Mouse (Mus musculus): ENCODE measurements around the gene Gm3045. TPM values are rescaled to one million over a fixed set of nuclear protein-coding genes. Genes with fewer than 3 reads are reported as not detected.

Gm3045 gene
- polyA plus RNA-seq, 1 experiment from 2014 or later, result not detected

DNA sequence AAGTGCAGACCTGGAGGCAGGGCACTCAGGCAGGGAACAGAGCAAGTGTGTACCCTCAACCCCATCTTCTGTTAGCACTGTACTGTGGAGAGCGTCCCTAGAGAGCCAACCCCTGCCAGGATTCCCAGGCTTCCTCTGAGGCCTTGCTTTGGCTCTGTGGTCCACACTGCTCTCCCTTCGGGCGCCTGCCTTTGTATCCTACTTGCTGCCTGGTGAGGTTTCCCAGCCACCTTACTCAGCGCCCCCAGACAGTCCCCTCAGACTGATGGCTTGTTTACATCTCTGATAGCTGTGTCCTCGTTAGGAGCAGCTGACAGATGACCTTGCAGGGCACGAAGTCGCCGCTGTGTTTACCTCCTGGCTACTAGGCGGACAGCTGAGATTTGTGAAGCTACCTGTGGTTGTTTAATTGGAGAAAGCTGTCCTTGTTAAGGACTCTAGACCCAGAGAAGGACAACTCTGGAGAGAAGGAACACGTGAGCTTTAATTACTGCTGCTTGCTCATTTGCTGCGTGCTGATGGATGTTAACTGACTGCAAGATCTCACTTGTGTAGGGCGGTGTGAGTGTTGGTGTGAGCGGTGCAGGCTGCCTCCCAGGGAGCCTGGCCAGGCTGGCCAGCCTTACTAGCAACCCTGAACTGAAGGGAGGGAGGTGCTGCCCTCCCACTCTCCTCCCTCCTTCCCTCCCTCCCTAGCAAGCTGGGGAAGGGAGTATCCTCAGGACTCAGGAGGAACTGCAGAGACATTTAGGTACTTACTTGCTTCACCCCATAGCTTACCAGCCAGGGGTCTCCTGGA lies 7.5 kb upstream of the Gm3045 start:
- Histone ChIP-seq H3K4me2 (replicated peaks) (no peak overlapping the region), H3K9ac (no peak overlapping the region; the same call in 1 of the 2 replicates), H3K9me3 (no peaks in the 10 kb centered on the region), H3K4me1 (replicated peaks) (peaks cover 7% of the 10 kb centered on the region; the same call in 1 of the 2 replicates), H3K27me3 (replicated peaks) (0 out of 2 replicates have a peak, but pooled peaks cover 4% of the 10 kb centered on the region), H3K27ac (no peak overlapping the region), H3K36me3 (no peaks in the 10 kb centered on the region), H3K4me3 (replicated peaks) (no peak overlapping the region)
- ATAC-seq, result no peak
- WGBS, result 21% methylated on average over 13 of the region's 13 CpGs

GRCm38 (mm10) chr13:56419538-56419937 lies 6.9 kb upstream of the Gm3045 start:
- peaks cover 7% of the 10 kb centered on the region; the same call in 1 of the 2 replicates for H3K4me1 ChIP-seq (replicated peaks)
- no peak overlapping the region for H3K4me2 ChIP-seq (replicated peaks)
- no peaks in the 10 kb centered on the region for H3K9me3 ChIP-seq
- no peak overlapping the region for H3K9ac ChIP-seq
- 54% methylated on average over 6 of the region's 6 CpGs for WGBS
- 0 out of 2 replicates have a peak, but pooled peaks cover 4% of the 10 kb centered on the region for H3K27me3 ChIP-seq (replicated peaks)
- no peak overlapping the region for H3K4me3 ChIP-seq (replicated peaks)
- H3K27ac ChIP-seq, result no peak overlapping the region
- H3K36me3 ChIP-seq, result no peaks in the 10 kb centered on the region
- ATAC-seq, result no peak

- no peak overlapping the region for H3K4me2 ChIP-seq (replicated peaks)
Measured at GRCm38 (mm10) chr13:56422072-56422723, 4.2 kb upstream of the Gm3045 start.

GRCm38 (mm10) chr13:56425931-56426330 lies 463 bp upstream of the Gm3045 start:
- Histone ChIP-seq H3K4me3 (replicated peaks) (no peak overlapping the region), H3K4me1 (replicated peaks) (no peaks in the 10 kb centered on the region), H3K4me2 (replicated peaks) (no peak overlapping the region), H3K27ac (no peak overlapping the region), H3K9ac (no peak overlapping the region), H3K9me3 (no peaks in the 10 kb centered on the region), H3K27me3 (replicated peaks) (peaks cover 13% of the 10 kb centered on the region; the same call in 1 of the 2 replicates), H3K36me3 (no peaks in the 10 kb centered on the region)
- WGBS, result 64% methylated on average over 7 of the region's 7 CpGs
- 0 out of 2 replicates have a peak, but pooled peaks have one; percentile 30 for ATAC-seq

More at GRCm38 (mm10) chr13:56422072-56422723, 4.2 kb upstream of the Gm3045 start:
- 0 out of 2 replicates have a peak, but pooled peaks cover 9% of the 10 kb centered on the region for H3K27me3 ChIP-seq (replicated peaks)
- H3K4me1 ChIP-seq (replicated peaks), result peaks cover 7% of the 10 kb centered on the region; the same call in 1 of the 2 replicates
- 25% methylated on average over 16 of the region's 16 CpGs for WGBS
- H3K27ac ChIP-seq, result no peak overlapping the region
- H3K9me3 ChIP-seq, result no peaks in the 10 kb centered on the region
- ATAC-seq, result 0 out of 2 replicates have a peak, but pooled peaks have one; percentile 63
- no peak overlapping the region for H3K9ac ChIP-seq
- H3K4me3 ChIP-seq (replicated peaks), result no peak overlapping the region
- H3K36me3 ChIP-seq, result no peaks in the 10 kb centered on the region

DNA sequence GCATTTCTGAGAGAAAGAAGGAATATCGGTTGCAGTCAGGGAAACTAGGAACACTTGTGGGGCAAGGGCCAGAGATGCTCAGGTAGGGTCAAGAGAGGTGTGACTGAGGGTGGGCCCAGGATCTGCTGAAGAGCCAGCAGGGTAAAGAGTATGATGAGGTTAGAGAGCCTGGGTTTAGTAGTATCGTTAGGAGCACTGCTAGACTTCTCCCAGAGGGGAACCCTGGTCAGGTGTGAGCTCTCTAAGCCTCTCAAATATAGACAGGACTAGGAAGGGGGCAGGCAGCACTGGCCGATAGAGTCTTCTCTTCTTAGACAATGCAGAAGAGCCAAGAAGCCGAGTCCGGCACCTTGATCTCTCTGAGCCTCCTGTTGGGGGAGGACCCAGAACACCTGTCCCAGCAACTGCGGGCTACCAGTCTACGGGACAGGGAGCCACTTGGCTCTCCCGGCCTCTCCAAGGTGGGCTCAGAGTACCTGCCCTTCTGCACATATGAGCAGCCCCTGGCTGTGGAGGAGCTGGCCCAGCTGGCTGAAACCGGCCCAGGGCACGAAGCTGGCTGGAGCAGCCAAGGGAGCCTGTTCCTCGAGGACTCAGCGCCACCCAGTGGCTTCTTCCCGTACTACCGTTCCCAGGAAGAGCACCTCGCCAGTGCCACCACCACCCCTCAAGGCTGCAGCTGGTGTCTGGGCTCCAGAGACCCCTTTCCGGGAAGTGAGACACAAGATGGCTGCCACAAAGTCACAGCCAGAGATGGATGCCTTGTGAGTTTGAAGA lies 2.5 kb downstream of the Gm3045 start:
- WGBS, result 31% methylated on average over 16 of the region's 16 CpGs
- 0 out of 2 replicates have a peak, but pooled peaks cover 2% of the 10 kb centered on the region for H3K4me1 ChIP-seq (replicated peaks)
- H3K27me3 ChIP-seq (replicated peaks), result peaks cover 8% of the 10 kb centered on the region; the same call in 1 of the 2 replicates
- H3K4me2 ChIP-seq (replicated peaks), result no peak overlapping the region
- no peak overlapping the region for H3K9ac ChIP-seq
- H3K27ac ChIP-seq, result no peak overlapping the region
- no peaks in the 10 kb centered on the region for H3K9me3 ChIP-seq
- no peak overlapping the region for H3K4me3 ChIP-seq (replicated peaks)
- no peaks in the 10 kb centered on the region for H3K36me3 ChIP-seq
- peak; percentile 76 for ATAC-seq

GRCm38 (mm10) chr13:56432496-56432895 lies 6.1 kb downstream of the Gm3045 start:
- peaks cover 25% of the 10 kb centered on the region for H3K27me3 ChIP-seq (replicated peaks)
- H3K9ac ChIP-seq, result no peak overlapping the region
- H3K27ac ChIP-seq, result no peak overlapping the region
- 83% methylated on average over 12 of the region's 12 CpGs for WGBS
- no peak for ATAC-seq
- no peak overlapping the region for H3K4me2 ChIP-seq (replicated peaks)
- H3K4me3 ChIP-seq (replicated peaks), result no peak overlapping the region
- H3K36me3 ChIP-seq, result no peaks in the 10 kb centered on the region
- no peaks in the 10 kb centered on the region for H3K9me3 ChIP-seq
- H3K4me1 ChIP-seq (replicated peaks), result 0 out of 2 replicates have a peak, but pooled peaks cover 2% of the 10 kb centered on the region

GRCm38 (mm10) chr13:56433466-56433865 lies 7.1 kb downstream of the Gm3045 start:
- no peak overlapping the region for H3K27ac ChIP-seq
- H3K9ac ChIP-seq, result no peak overlapping the region
- no peaks in the 10 kb centered on the region for H3K9me3 ChIP-seq
- no peak for ATAC-seq
- H3K4me2 ChIP-seq (replicated peaks), result no peak overlapping the region
- WGBS, result 17% methylated on average over 10 of the region's 10 CpGs
- peaks cover 8% of the 10 kb centered on the region for H3K4me1 ChIP-seq (replicated peaks)
- H3K36me3 ChIP-seq, result no peaks in the 10 kb centered on the region
- peaks cover 34% of the 10 kb centered on the region for H3K27me3 ChIP-seq (replicated peaks)
- H3K4me3 ChIP-seq (replicated peaks), result no peak overlapping the region

GRCm38 (mm10) chr13:56434311-56434751 lies 7.9 kb downstream of the Gm3045 start:
- Histone ChIP-seq H3K4me3 (replicated peaks) (no peak overlapping the region), H3K4me1 (replicated peaks) (peaks cover 13% of the 10 kb centered on the region), H3K36me3 (no peaks in the 10 kb centered on the region), H3K4me2 (replicated peaks) (no peak overlapping the region), H3K9ac (no peak overlapping the region), H3K27ac (no peak overlapping the region), H3K9me3 (no peaks in the 10 kb centered on the region), H3K27me3 (replicated peaks) (peaks cover 39% of the 10 kb centered on the region)
- ATAC-seq, result no peak
- WGBS, result 83% methylated on average over 9 of the region's 9 CpGs

DNA sequence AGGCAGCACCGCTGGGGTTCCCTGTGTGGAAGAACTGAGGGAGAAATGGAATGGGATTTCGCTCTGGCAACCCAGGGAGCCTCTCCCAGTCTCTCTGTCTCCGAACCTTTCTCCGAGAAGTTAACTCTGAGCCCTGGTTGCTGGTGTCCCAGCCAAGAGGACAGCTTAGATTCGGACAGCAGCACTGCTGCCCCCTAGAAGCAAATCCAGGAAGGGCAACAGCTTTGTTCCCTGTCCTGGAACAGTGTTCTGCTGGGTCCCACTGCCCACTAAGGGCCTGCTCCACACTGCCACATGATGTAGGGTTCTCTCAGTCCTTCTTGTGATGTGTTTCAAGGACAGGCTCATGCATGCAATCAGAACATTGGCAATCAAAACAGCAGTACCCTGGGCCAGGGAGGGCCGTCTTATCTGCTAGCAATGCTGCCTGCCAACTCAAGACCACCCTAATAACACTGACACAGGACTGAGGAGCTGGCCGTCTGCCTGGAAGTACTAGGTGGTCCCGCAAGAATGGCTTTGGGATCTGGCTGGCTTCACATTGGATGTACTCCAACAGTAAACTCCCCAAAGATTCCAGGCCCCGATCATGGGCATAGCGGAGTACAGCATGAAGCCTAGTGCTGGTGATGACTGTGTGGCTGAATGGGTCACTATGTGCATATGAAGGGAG lies 9.4 kb downstream of the Gm3045 start:
- H3K4me2 ChIP-seq (replicated peaks), result no peak overlapping the region
- no peaks in the 10 kb centered on the region for H3K36me3 ChIP-seq
- H3K4me3 ChIP-seq (replicated peaks), result no peak overlapping the region
- H3K27me3 ChIP-seq (replicated peaks), result peaks cover 53% of the 10 kb centered on the region
- H3K9ac ChIP-seq, result no peak overlapping the region
- H3K27ac ChIP-seq, result no peak overlapping the region
- H3K9me3 ChIP-seq, result no peaks in the 10 kb centered on the region
- WGBS, result 62% methylated on average over 10 of the region's 10 CpGs
- ATAC-seq, result no peak
- peaks cover 13% of the 10 kb centered on the region for H3K4me1 ChIP-seq (replicated peaks)

GRCm38 (mm10) chr13:56438211-56439075 lies 12.0 kb downstream of the Gm3045 start, which contains the start of gene Slc25a48:
Gene Slc25a48, plus strand, starts transcription at chr13:56438355.
- H3K27ac ChIP-seq, result no peak within 1 kb of the TSS
- H3K4me3 ChIP-seq (replicated peaks), result peak within 1 kb of the TSS; percentile 34
- H3K9me3 ChIP-seq, result no peaks in the 10 kb centered on the region
- peaks cover 55% of the 10 kb centered on the region for H3K27me3 ChIP-seq (replicated peaks)
- H3K4me2 ChIP-seq (replicated peaks), result peak within 1 kb of the TSS; percentile 91
- WGBS, result 3% methylated on average over 51 of the region's 51 CpGs
- no peaks in the 10 kb centered on the region for H3K36me3 ChIP-seq
- H3K9ac ChIP-seq, result peak within 1 kb of the TSS; percentile 33; the same call in 1 of the 2 replicates
- H3K4me1 ChIP-seq (replicated peaks), result peaks cover 11% of the 10 kb centered on the region
- ATAC-seq, result peak; percentile 72

GRCm38 (mm10) chr13:56443411-56443810 lies 17.0 kb downstream of the Gm3045 start:
- peaks cover 25% of the 10 kb centered on the region for H3K27me3 ChIP-seq (replicated peaks)
- H3K4me2 ChIP-seq (replicated peaks), result no peak overlapping the region
- no peak overlapping the region for H3K27ac ChIP-seq
- no peak overlapping the region for H3K4me3 ChIP-seq (replicated peaks)
- 62% methylated on average over 7 of the region's 7 CpGs for WGBS
- peaks cover 6% of the 10 kb centered on the region for H3K4me1 ChIP-seq (replicated peaks)
- no peaks in the 10 kb centered on the region for H3K9me3 ChIP-seq
- ATAC-seq, result peak; percentile 61; the same call in 1 of the 2 replicates
- H3K36me3 ChIP-seq, result no peaks in the 10 kb centered on the region
- no peak overlapping the region for H3K9ac ChIP-seq
